Mouse (Mus musculus): Measurements from ENCODE around the gene Kcna5. TPM values are rescaled to one million over a fixed set of nuclear protein-coding genes. Genes with fewer than 3 reads are reported as not detected.

Gene Kcna5
- total RNA-seq (2015) (not detected in 2 replicates), total RNA-seq (2017) (not detected in 2 replicates)

DNA sequence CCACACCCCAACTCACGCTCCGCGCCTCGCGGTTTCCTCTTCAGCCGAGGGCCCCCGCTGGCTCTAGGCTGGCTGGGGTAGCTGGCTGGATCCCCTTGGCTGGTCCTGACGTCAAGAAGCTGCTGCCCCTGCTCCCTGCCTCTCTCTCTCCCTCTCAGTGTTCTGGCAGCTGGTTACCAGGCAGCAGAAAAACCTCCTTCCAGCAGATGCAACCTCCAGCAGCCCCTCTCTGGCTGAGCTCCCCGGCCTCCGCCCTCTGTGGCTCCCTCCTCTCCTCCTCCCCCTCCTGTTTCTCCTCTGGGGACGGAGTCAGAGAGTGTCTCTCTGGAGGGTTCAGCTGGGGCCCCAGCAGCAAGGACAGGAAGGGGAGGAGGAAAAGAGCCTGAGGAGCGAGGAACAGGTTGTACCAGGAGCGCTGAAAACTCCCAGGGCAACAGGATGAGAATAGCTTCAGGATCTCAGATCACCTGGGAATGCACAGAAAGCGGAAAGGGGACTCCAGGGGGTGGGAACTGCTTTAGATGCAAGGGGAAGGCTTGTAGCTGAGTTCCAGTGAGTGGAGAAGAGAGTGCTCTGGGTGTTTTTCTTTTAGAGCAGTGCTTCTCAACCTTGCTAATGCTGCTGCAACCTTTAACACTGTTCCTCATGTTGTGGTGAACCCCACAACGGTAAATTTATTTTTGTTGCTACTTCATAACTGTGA lies at the start of gene Kcna5:
Kcna5 (minus strand) TSS at position 205 of the 703 bp plus-strand sequence.
- ATAC-seq (ENCODE audit: poor library complexity, severe bottlenecking): no peak

GRCm38 (mm10) chr6:126583075-126583474 lies 47.9 kb upstream of the Kcna5 start:
- no peak for ATAC-seq (ENCODE audit: poor library complexity, severe bottlenecking)

- no peak for ATAC-seq (ENCODE audit: poor library complexity, severe bottlenecking)
Observed at GRCm38 (mm10) chr6:126581632-126582031, 46.4 kb upstream of the Kcna5 start.

DNA sequence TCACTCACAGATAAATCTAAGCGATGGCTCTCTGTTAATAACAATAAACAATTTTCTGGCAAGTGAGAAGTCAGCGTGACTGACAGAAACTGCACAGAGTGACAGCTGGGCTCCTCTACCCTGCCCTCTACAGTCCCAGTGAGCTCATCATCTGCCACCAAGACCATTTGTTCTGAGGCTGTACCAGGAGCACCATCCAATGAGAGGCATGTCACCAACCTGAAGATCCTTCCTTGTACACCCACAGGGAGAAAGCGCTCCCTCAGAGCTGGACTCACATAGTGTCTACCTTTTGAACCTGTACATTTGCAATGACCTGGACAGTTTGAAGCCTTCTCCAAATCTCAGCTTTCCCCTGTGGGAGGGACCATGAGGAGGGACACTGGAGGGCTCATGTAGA lies 45.4 kb upstream of the Kcna5 start:
- ATAC-seq (ENCODE audit: poor library complexity, severe bottlenecking): no peak

DNA sequence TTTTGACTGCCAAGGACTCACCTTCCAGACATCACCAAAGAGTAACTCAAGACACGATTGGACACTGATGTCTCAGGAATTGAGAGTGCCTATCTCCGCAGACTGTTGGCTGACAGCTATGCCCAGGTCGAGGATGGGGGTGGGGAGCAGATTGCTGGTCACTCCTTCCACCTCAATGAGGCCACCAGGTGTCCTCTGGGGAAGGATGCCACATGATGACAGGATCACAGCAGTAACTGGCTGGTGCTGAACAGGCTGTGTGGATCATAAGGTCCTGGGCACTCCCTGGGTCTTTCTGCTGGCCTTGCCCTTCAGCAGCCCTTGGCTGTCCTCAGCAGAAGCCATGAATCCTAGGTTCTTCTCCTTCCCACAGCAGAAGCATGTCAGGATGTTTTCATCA lies 42.2 kb upstream of the Kcna5 start:
- no peak for ATAC-seq (ENCODE audit: poor library complexity, severe bottlenecking)

- ATAC-seq (ENCODE audit: poor library complexity, severe bottlenecking): no peak
Observed at GRCm38 (mm10) chr6:126576566-126576965, 41.4 kb upstream of the Kcna5 start.

GRCm38 (mm10) chr6:126574778-126575177 lies 39.6 kb upstream of the Kcna5 start:
- ATAC-seq (ENCODE audit: poor library complexity, severe bottlenecking): no peak

GRCm38 (mm10) chr6:126573021-126573420 lies 37.8 kb upstream of the Kcna5 start:
- ATAC-seq (ENCODE audit: poor library complexity, severe bottlenecking): no peak

GRCm38 (mm10) chr6:126569809-126570208 lies 34.6 kb upstream of the Kcna5 start:
- ATAC-seq (ENCODE audit: poor library complexity, severe bottlenecking): no peak

GRCm38 (mm10) chr6:126568046-126568830 lies 33.0 kb upstream of the Kcna5 start:
- ATAC-seq (ENCODE audit: poor library complexity, severe bottlenecking): no peak

GRCm38 (mm10) chr6:126567326-126567725 lies 32.1 kb upstream of the Kcna5 start:
- ATAC-seq (ENCODE audit: poor library complexity, severe bottlenecking): no peak

DNA sequence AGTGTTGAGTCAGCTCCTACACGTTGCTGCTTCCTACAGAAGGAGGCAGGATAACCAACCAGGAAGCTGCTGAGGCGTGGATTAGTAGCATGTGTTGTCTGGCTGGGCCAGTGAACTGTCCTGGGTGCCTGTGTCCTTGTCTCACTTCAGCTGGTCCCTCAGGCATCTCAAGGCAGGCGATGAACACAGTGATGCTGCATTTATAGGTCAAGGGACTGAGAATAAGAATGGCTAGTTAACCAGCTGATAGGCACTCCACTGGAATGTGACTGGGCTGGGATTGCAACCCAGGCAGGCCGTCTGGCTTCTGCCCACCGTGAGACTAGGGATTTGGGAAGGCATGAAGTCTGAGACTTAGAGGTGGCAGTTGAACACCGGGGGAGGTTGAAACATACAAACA lies 29.2 kb upstream of the Kcna5 start:
- no peak for ATAC-seq (ENCODE audit: poor library complexity, severe bottlenecking)

- peak; percentile 83 for ATAC-seq (ENCODE audit: poor library complexity, severe bottlenecking)
Observed at GRCm38 (mm10) chr6:126563898-126564297, 28.7 kb upstream of the Kcna5 start.

GRCm38 (mm10) chr6:126561702-126562101 lies 26.5 kb upstream of the Kcna5 start:
- ATAC-seq (ENCODE audit: poor library complexity, severe bottlenecking): no peak

DNA sequence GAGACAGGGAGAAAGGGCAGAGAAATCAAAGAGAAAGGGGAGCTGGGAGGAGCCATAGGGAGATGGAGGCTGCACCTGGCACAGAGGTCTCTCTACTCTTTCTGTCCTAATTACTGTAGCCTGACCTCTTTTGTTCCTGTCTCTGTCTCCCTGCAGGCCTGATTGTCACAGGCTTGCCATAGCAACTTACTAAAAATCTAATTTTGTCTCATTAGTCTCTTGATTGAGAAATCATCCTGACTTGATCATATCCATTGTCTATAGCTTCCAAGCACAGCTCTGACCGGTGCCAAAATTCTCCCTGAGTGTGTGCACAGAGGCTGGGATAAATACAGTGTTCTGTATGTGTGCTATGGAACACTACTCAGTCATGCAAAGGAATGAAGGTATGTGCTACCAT lies 25.5 kb upstream of the Kcna5 start:
- ATAC-seq (ENCODE audit: poor library complexity, severe bottlenecking): no peak

DNA sequence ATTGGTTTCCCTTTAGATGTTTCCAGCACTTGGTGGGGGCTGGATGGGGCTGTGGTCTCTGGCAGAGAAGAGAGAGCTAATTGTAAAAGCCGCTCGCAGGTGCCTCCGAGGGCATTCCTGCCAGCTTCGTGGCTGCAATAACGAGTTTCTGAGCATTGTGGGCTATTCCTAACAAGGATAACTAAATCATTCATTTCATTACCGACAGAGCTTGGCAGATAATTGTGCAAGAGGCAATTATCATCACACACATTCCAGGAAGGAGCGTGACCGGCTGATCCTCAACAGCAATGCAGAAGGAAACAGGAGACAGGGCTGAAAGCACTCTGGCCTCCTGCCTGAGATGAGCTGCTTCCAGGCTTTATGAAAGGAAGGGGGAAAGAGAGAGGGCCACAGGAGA lies 24.8 kb upstream of the Kcna5 start:
- no peak for ATAC-seq (ENCODE audit: poor library complexity, severe bottlenecking)

GRCm38 (mm10) chr6:126558276-126558675 lies 23.1 kb upstream of the Kcna5 start:
- no peak for ATAC-seq (ENCODE audit: poor library complexity, severe bottlenecking)

GRCm38 (mm10) chr6:126553812-126554211 lies 18.6 kb upstream of the Kcna5 start:
- ATAC-seq (ENCODE audit: poor library complexity, severe bottlenecking): no peak

- peak; percentile 80 for ATAC-seq (ENCODE audit: poor library complexity, severe bottlenecking)
Observed at GRCm38 (mm10) chr6:126551862-126552395, 16.7 kb upstream of the Kcna5 start.

DNA sequence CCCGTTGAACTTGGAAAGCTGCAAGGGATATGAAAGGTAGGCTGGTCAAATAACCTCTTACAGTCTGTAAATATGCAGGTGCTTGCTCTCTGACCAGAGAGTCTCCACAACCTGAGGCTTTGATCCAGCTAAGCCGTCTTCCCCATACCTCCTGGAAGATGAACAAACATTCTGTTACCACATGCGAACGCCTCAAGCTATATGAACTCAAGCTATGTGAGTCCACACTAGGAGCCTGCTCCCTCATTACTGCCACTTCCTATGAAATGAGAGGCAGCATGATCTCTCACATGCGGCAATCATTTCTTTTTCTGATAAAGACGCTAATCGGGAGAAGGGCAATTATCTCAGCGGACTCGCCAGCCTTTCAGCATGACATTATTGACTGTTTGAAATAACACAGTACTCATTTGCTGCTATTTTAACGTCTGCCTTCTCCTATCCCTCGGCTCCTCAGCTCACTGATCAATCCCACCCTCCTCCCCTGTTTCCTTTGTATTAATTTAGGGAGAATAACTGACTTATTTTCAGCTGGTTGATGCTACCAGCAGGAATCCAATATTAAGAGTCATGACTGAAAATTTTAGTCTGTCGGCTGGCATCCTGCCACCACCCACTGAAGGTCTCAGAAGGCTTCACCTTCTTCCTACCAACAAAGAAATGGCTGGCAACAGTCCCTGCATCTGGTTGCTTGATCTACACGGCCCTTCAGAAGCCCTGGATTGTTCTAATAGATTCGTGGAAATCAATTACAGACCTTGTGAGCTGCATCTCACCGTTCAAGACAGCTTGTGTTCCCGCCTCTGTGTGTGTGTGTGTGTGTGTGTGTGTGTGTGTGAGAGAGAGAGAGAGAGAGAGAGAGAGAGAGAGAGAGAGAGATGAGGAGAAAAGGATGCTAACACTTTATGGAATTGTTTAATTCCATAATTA lies 9.2 kb upstream of the Kcna5 start:
- no peak for ATAC-seq (ENCODE audit: poor library complexity, severe bottlenecking)

- ATAC-seq (ENCODE audit: poor library complexity, severe bottlenecking): no peak
Observed at GRCm38 (mm10) chr6:126542724-126543123, 7.5 kb upstream of the Kcna5 start.

Measured in megakaryocyte, adult 5-6 weeks (primary cell).